In the genomic region with DNA sequence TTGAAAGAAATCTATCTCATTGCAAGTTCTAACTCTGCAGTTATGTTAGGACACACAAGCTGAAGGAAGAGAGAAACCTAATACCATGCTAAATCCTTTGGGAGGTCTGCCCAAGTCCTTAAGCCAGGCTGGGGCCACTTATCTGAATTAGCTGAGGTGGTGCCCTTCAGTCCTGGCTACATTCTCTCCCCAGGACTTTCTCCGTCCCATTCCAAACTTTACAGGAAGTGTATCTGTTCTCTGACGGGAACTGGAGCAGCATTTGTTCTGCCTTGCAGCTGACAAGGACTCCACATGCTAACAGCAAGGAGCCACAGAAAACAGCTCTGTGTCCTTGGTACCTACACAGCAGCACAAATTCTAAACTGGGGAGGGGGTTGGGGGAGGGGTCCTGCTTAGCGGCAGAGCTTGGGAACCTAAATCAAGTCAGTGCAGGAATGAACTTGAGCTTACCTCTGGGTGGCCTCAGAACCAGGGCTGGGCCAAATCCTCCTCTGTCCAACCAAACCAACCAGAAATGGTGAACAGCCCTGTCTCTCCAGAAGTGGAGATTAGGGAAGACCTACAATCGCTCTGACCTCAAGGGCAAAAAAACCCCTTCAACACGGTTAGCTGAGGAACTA, we compare ENCODE assay signal across 9 mouse cellular contexts.
DNase-seq lines count a peak whose midpoint lies in the region; ATAC-seq and TF ChIP-seq lines count a peak whose summit lies in the region.
"Had no signal": no experiment of that assay in that cellular context is flagged by ENCODE, and none has a peak within 500 bp of the region (broad histone marks: within the 10 kb centered on the region; RNA-seq: fewer than 3 reads in every experiment).

No protein-coding gene starts in this region.

- H3K9ac ChIP-seq in embryonic facial prominence, embryonic 15.5 days = no peak overlapping the region
- no peak overlapping the region for H3K9ac ChIP-seq in limb, embryonic 12.5 days (replicated peaks)
- no peak overlapping the region for H3K9ac ChIP-seq in forebrain, embryonic 14.5 days (ENCODE audit: low read length)

- peak; percentile 92 for DNase-seq in heart, adult 11 months
- no peak for DNase-seq in heart, postnatal 25 days (ENCODE audit: low spot score)
- DNase-seq in frontal cortex, postnatal 25 days (ENCODE audit: low spot score in 2 of 2) = no peak
- no peak for DNase-seq in thymus, postnatal 4 days
- DNase-seq in forebrain, embryonic 14.5 days (ENCODE audit: low spot score) = no peak

- no peaks in the 10 kb centered on the region for H3K9me3 ChIP-seq in embryonic facial prominence, embryonic 15.5 days (replicated peaks)
- no peaks in the 10 kb centered on the region for H3K9me3 ChIP-seq in limb, embryonic 12.5 days
- no peaks in the 10 kb centered on the region for H3K9me3 ChIP-seq in forebrain, embryonic 14.5 days (replicated peaks; ENCODE audit: control insufficient read depth, low read length)

- no peak for TF ChIP-seq CTCF in C2C12 (IDR thresholded peaks at IDR 0.05; ENCODE audit: control insufficient read depth, insufficient read depth, insufficient read length)

- H3K4me2 ChIP-seq in embryonic facial prominence, embryonic 15.5 days (replicated peaks) = peak overlapping the region; percentile 33
- peak overlapping the region; percentile 45 for H3K4me2 ChIP-seq in limb, embryonic 12.5 days
- no peak overlapping the region for H3K4me2 ChIP-seq in forebrain, embryonic 14.5 days (ENCODE audit: low read length)

- peaks cover 61% of the 10 kb centered on the region for H3K4me1 ChIP-seq in embryonic facial prominence, embryonic 15.5 days
- peaks cover 75% of the 10 kb centered on the region for H3K4me1 ChIP-seq in limb, embryonic 12.5 days (replicated peaks)
- H3K4me1 ChIP-seq in forebrain, embryonic 14.5 days (ENCODE audit: control insufficient read depth, insufficient read depth, low read length) = peaks cover 3% of the 10 kb centered on the region; the same call in 1 of the 2 replicates

- 0 out of 2 replicates have a peak, but pooled peaks have one; percentile 21 for ATAC-seq in embryonic facial prominence, embryonic 15.5 days (ENCODE audit: insufficient number of reproducible peaks, low FRiP score, low TSS enrichment, low read depth)
- no peak; the same call in 1 of the 2 replicates for ATAC-seq in limb, embryonic 12.5 days (ENCODE audit: insufficient number of reproducible peaks, insufficient read depth, low FRiP score, low TSS enrichment, low read depth)
- no peak for ATAC-seq in forebrain, embryonic 14.5 days
- ATAC-seq: CD4-positive, CD25-positive, alpha-beta regulatory T cell, adult 4 months had no signal

- intact Hi-C loops in heart, postnatal 25 days (cut with DNase I) = loop anchor here (5.0 kb wide), 2 partner anchors 73 to 178 kb away; no protein-coding TSS in a partner anchor

- no peaks in the 10 kb centered on the region for H3K27me3 ChIP-seq in C2C12 (ENCODE audit: control insufficient read depth, insufficient read depth, insufficient read length)
- no peaks in the 10 kb centered on the region for H3K27me3 ChIP-seq in embryonic facial prominence, embryonic 15.5 days
- no peaks in the 10 kb centered on the region for H3K27me3 ChIP-seq in limb, embryonic 12.5 days
- no peaks in the 10 kb centered on the region for H3K27me3 ChIP-seq in forebrain, embryonic 14.5 days (replicated peaks; ENCODE audit: control insufficient read depth, insufficient read depth, low read length)

- H3K79me2 ChIP-seq in C2C12 (ENCODE audit: control insufficient read depth, insufficient read depth) = peaks cover 76% of the 10 kb centered on the region

- no peaks in the 10 kb centered on the region for H3K36me3 ChIP-seq in C2C12 (ENCODE audit: control insufficient read depth, insufficient read depth)
- no peaks in the 10 kb centered on the region for H3K36me3 ChIP-seq in embryonic facial prominence, embryonic 15.5 days
- H3K36me3 ChIP-seq in limb, embryonic 12.5 days = no peaks in the 10 kb centered on the region
- H3K36me3 ChIP-seq in forebrain, embryonic 14.5 days (ENCODE audit: control insufficient read depth, insufficient read depth, low read length) = no peaks in the 10 kb centered on the region

- no peak overlapping the region for H3K4me3 ChIP-seq in C2C12 (ENCODE audit: insufficient read depth, poor library complexity, severe bottlenecking)
- H3K4me3 ChIP-seq in embryonic facial prominence, embryonic 15.5 days (replicated peaks) = no peak overlapping the region
- no peak overlapping the region for H3K4me3 ChIP-seq in limb, embryonic 12.5 days (replicated peaks)
- no peak overlapping the region for H3K4me3 ChIP-seq in forebrain, embryonic 14.5 days (ENCODE audit: low read depth, low read length)

- H3K27ac ChIP-seq in embryonic facial prominence, embryonic 15.5 days (replicated peaks) = peak overlapping the region; percentile 85
- H3K27ac ChIP-seq in limb, embryonic 12.5 days = peak overlapping the region; percentile 89
- no peak overlapping the region for H3K27ac ChIP-seq in forebrain, embryonic 14.5 days (ENCODE audit: low read depth, low read length)

- H3K79me3 ChIP-seq in C2C12 (ENCODE audit: low read depth) = peaks cover 30% of the 10 kb centered on the region

- WGBS in embryonic facial prominence, embryonic 15.5 days = 7% methylated on average over 5 of the region's 5 CpGs
- 4% methylated on average over 5 of the region's 5 CpGs for WGBS in limb, embryonic 12.5 days
- 20% methylated on average over 5 of the region's 5 CpGs for WGBS in forebrain, embryonic 14.5 days

- H3ac ChIP-seq in C2C12 (ENCODE audit: control insufficient read depth, insufficient read length, low read depth) = peak overlapping the region; percentile 69

TF ChIP-seq in C2C12, 6 proteins besides CTCF, POLR2A, EP300 and RAD21:
- no peak for TF ChIP-seq MYOG (IDR thresholded peaks at IDR 0.05; ENCODE audit: control insufficient read depth, extremely low read depth, insufficient read length)
- TF ChIP-seq MAX (IDR thresholded peaks at IDR 0.05) = no peak
- TF ChIP-seq FOSL1 (IDR thresholded peaks at IDR 0.05; ENCODE audit: insufficient read depth, low read length, poor library complexity, severe bottlenecking) = no peak
